Mouse (Mus musculus): ENCODE results near the gene Abcg1.
A peak's percentile ranks its signal among the peaks of the same experiment; 100 is the strongest.

The Abcg1 gene

GRCm38 (mm10) chr17:31042751-31043150 is 14.7 kb upstream of the Abcg1 start:
- no peak for DNase-seq

- no peak for DNase-seq
Observed at GRCm38 (mm10) chr17:31057891-31058744, 643 bp downstream of the Abcg1 start.

GRCm38 (mm10) chr17:31058745-31059085 is 1.2 kb downstream of the Abcg1 start:
- DNase-seq, result peak; percentile 68 to 77

GRCm38 (mm10) chr17:31060196-31060587 is 2.7 kb downstream of the Abcg1 start:
- DNase-seq, result no peak

GRCm38 (mm10) chr17:31060588-31061345 is 3.3 kb downstream of the Abcg1 start:
- DNase-seq, result peak; percentile 56 to 73

GRCm38 (mm10) chr17:31061346-31062095 is 4.0 kb downstream of the Abcg1 start:
- no peak for DNase-seq

- DNase-seq, result peak in 1 of 2 experiments; percentile 43
Observed at GRCm38 (mm10) chr17:31066058-31066457, 8.6 kb downstream of the Abcg1 start.

- peak in 1 of 2 experiments; percentile 43 for DNase-seq
Observed at GRCm38 (mm10) chr17:31067051-31067450, 9.6 kb downstream of the Abcg1 start.

GRCm38 (mm10) chr17:31069121-31069520 is 11.6 kb downstream of the Abcg1 start:
- DNase-seq, result no peak

- no peak for DNase-seq
Observed at GRCm38 (mm10) chr17:31069845-31070244, 12.4 kb downstream of the Abcg1 start.

- no peak for DNase-seq
Observed at GRCm38 (mm10) chr17:31070403-31071185, 13.1 kb downstream of the Abcg1 start.

GRCm38 (mm10) chr17:31071421-31072301 is 14.2 kb downstream of the Abcg1 start:
- DNase-seq, result no peak

- DNase-seq, result no peak
Observed at GRCm38 (mm10) chr17:31072872-31073271, 15.4 kb downstream of the Abcg1 start.

- peak; percentile 79 to 81 for DNase-seq
Observed at GRCm38 (mm10) chr17:31073273-31074052, 16.0 kb downstream of the Abcg1 start.

- DNase-seq, result peak in 1 of 2 experiments; percentile 27
Observed at GRCm38 (mm10) chr17:31074053-31074590, 16.6 kb downstream of the Abcg1 start.

GRCm38 (mm10) chr17:31074666-31075065 is 17.2 kb downstream of the Abcg1 start:
- DNase-seq, result no peak

GRCm38 (mm10) chr17:31075471-31075870 is 18.0 kb downstream of the Abcg1 start:
- DNase-seq, result no peak

GRCm38 (mm10) chr17:31077561-31077960 is 20.1 kb downstream of the Abcg1 start:
- no peak for DNase-seq

- DNase-seq, result no peak
Observed at GRCm38 (mm10) chr17:31078581-31078980, 21.1 kb downstream of the Abcg1 start.
